Mouse (Mus musculus): Measurements from ENCODE around the gene Rbm48.

Rbm48 gene

DNA sequence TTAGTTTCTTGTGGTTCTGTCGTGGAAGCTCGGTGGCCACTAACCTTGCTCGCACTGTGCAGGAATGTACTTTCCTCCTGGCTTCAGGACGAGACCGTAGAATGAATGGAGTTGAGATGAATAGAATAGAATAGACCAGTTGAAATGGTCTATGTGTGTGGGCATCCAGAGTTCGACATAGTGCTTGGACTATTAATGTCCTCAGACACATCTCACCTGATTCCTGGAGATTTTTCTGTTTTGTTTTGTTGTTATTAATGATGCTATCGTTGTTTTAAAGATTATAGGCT lies 52.0 kb downstream of the Rbm48 start:
- no peak for DNase-seq

GRCm38 (mm10) chr5:3543629-3544479 lies 52.5 kb downstream of the Rbm48 start, which contains the start of gene Fam133b:
TSS of gene Fam133b (plus strand) at chr5:3543833.
- peak; percentile 100 for DNase-seq

GRCm38 (mm10) chr5:3541871-3542270 lies 54.5 kb downstream of the Rbm48 start:
- DNase-seq, result no peak

DNA sequence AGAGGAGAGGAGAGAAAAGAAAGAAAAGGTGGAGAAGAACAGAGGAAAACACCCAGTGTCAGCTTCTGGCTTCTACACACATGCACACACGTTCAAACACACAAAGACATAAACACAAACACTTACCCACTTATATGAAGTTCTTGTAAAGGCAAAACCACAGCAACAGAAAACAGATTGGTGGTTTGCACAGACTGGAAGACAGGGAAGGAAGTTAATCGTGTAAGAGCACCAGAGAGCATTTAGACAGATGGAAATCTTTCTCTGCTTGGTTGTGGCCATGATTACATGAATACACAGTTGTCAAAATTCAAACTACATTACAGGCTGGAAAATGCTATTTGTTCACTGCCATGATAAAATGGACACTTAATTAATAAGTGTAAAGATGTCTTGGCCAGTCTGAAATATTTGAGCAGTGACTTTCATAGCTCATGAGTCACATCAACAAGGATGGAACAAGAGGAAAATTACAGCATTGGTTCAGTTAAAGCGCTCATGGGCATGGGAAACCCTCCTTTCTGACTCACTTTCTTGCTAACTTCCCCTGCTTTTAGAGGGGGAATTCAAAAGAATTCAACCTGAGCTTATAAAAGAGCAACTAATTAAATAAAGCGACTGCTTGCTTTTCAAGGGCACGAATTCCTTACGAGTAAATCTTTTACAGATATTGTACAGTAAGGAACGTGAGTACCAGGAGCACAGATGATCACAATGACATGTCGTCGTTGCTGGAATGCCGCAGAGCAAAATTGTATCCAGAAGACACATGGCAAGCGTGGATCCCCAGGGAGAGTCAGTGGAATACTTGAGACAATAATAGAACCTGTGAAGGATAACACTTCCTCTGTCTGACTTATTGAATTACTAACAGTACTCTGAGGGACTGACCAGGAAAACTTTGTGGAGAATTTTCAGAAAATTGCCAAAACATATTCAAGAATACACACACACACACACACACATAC lies 57.6 kb downstream of the Rbm48 start:
- DNase-seq, result no peak

GRCm38 (mm10) chr5:3536592-3537212 lies 59.7 kb downstream of the Rbm48 start:
- no peak for DNase-seq

Measured in right cerebral cortex, postnatal 4 days (tissue).